Mouse (Mus musculus) kidney, adult 9 months (tissue): ENCODE measurements around the gene Gm6583.

Source experiments
- DNase-seq: peaks from one replicate; pipeline ENCODE4 v3.0.0; 2022

Gene Gm6583

DNA sequence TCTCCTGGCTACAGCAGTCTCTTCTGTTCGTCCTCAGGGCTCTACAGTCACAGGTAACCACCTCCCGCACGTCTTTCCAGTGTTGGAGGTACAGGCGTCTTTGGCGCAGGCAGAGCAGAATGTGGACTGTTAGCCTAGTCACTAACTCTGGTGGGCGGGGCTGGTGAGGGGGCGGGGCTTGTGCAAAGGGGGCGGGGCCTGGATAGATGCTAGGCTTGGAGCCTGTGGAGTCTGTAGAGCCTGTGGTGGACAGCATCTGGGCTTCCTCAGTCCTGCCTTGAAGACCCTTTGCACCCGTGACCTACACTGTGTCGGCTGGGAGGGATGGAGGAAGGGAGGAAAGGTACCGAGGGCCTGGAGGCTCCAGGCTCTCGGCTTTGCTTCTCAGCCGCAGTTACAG is at the start of gene Gm6583:
Gene Gm6583, minus strand, starts transcription at position 124 of the 400 bp plus-strand sequence.
- DNase-seq, result no peak

DNA sequence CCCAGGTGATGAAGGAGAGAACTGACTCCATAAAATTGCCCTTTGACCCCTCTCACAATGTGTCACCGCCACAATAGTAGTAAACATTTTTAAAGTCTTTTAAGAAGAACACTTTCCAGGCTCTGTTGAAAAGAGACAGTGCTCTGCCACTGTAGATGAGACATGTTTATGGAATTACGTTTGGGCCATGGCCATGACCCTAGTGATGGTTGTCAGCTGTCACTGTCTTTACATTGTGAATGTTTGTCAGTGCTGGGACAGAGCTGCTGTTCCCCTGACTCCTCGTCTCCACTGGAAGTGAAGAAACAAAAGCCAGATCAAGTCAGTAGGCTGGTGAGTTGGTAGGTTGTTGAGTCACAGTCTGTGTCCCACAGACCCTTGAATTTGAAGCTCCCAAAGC is 46.6 kb upstream of the Gm6583 start:
- DNase-seq, result no peak

DNA sequence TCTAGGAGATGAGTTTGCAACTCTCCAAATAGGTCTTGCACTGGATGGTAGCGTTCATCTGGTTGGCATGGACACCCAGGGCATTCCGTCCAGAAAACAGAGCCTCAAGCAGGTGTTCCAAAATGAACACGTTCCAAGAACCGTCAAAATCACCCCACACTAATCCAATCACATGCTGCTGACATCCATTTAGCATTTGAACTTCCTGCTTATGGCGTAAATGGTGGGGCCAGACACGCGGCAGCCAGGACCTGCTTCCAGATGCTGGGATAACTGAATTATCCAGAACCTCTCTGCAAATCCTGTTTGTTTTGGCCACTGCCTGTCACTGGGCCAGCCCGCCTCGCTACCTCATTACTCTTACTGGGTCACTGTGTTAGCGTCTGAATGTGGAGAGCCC is 43.5 kb upstream of the Gm6583 start:
- DNase-seq, result no peak

- DNase-seq, result no peak
These were observed 40.2 kb upstream of the Gm6583 start for GRCm38 (mm10) chr5:112396066-112396465.

GRCm38 (mm10) chr5:112394779-112395443 is 39.1 kb upstream of the Gm6583 start, which contains the start of gene Asphd2:
Gene Asphd2, minus strand, starts transcription at chr5:112394866.
- DNase-seq, result no peak

- no peak for DNase-seq
These were observed 38.6 kb upstream of the Gm6583 start for GRCm38 (mm10) chr5:112394415-112394763.

GRCm38 (mm10) chr5:112393741-112394414 is 38.0 kb upstream of the Gm6583 start:
- DNase-seq, result no peak

- DNase-seq, result no peak
These were observed 36.0 kb upstream of the Gm6583 start for GRCm38 (mm10) chr5:112391676-112392323.

- no peak for DNase-seq
These were observed 35.2 kb upstream of the Gm6583 start for GRCm38 (mm10) chr5:112391002-112391401.

GRCm38 (mm10) chr5:112389352-112389751 is 33.5 kb upstream of the Gm6583 start:
- no peak for DNase-seq

- DNase-seq, result no peak
These were observed 30.1 kb upstream of the Gm6583 start for GRCm38 (mm10) chr5:112385973-112386372.

DNA sequence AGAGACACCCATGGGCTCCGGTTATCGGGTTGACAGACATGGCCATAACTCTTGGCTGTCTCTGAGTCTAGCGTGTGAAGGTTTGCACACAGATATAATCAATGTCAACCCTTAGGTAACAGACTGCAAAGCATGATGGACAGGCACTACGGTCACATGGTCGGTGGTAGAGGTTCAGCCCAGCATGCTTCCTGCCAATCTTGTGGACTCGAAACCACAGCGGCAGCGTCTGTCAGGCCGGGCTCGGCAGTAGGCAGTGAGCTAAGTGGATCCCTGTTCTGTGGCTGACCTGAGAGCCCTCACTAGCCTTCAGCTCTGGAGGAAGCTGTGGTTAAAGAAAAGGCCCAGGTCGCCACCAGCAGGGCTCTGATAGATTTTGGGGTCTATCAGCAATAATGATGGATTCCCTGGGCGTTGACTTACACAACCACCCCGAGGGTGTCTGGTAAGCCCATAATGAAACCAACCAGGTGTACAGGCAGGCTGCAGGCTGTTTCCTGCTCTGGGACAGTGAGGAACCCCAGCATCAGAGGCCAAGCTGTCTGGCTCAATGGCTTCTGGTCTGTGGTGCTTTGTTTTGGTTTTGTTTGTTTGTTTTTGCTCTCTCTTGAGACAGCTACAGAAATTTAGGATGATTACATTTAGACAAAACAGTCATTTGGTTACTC is 29.1 kb upstream of the Gm6583 start:
- no peak for DNase-seq

DNA sequence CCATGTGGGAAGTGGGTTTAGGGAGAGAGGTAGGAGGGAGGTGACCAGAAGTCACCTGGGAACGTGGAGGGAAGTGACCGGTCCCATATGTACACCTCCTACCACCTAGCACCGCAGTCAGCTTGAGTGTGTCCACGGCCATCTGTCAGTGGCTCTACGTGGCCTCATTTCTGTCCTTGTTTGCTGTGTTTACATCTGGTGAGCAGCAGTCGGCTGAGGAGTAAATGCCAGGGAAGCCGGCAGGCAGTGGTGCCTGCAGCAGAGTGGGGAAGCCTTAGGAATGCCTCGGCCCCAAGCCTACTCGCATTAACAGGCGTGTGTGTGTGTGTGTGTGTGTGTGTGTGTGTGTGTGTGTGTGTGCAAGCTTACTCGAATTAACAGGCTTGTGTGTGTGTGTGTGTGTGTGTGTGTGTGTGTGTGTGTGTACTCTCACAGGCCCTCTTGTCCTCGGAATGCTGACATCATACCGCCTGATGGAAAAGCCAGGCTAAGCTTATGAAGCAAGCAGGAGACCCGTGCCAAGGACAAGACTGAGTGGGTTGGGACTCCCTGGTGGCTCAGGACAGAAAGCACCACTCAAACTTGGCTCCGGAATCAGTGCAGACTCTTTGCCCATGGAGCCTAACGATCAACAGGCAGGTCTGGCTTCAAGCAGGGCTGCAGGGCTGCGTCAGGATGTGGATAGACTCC is 27.0 kb upstream of the Gm6583 start:
- no peak for DNase-seq

DNA sequence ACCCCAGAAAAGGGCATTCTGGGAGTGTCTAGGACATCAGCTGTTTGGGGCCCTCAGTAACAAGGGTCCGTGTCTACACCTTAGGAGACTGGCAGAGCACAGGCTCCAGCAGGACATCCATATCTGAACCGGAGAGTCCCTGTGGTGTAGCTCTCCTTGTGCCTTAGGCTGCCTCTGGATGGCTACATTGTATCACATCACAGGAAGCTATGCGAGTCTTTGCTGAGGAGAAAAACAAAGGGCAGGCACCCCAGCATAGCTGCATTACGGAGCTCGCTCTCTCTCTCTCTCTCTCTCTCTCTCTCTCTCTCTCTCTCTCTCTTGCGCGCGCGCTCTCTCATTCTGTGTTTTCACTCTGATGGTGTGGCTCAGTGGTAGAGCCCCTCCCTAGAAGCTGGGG is 26.2 kb upstream of the Gm6583 start:
- DNase-seq, result no peak

DNA sequence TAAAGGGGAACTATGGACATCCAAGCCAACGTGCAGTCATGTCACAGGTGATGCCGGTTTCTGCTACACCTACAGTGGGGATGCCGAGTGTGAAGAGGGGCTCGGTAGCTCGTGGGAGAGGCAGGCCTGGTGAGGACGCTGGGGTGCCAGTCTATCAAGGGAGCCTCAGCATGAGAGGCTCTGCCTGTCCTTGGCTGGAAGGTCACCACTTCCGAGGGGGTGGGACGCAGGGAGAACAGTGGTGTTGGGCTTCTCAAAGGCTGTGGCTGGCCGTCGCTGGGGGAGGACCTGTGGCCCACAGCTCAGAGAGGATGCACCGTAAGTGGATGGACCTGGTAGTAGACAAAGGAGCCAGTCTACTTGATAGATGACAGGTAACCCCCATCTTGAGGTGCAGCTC is 25.3 kb upstream of the Gm6583 start:
- no peak for DNase-seq

DNA sequence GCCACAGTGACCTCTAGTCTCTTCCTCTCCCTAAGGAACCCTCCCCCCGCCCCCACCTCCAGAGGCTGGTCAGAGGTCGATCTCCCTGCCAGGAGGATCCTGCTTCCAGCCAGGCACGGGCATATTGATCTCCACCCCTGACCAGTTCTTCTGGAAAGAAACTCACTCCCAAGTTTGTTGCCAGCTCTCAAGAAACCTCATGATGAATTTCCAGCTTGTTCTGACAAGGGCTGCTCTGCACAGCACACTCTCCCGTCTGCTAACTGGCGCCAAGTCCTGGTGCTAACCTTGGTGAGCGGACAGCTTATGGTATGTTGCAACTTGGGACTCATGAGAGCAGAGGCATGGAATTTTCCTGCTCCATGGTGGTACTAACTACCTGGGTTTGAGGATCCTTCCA is 22.9 kb upstream of the Gm6583 start:
- DNase-seq, result no peak

- DNase-seq, result no peak
These were observed 21.5 kb upstream of the Gm6583 start for GRCm38 (mm10) chr5:112377380-112377779.

DNA sequence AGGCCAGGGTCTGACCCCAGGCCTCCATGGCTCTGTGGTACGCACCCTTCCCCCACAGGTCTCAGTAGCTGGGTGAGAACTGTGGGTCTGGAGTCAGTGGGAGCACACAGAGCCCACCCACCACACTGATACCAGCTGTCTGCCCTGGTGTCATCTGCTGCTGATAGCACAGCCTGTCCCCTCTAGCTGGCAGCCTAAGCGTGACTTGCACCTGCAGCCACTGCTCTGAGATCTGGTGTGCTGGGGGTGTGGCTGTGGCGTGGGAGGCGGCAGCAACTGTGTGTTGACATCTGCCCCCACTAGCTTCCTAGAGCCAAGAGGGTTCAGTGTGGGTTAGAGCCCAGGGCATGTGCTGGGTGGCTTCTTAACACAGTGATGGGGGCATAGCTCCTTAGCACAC is 20.3 kb upstream of the Gm6583 start:
- DNase-seq, result no peak

DNA sequence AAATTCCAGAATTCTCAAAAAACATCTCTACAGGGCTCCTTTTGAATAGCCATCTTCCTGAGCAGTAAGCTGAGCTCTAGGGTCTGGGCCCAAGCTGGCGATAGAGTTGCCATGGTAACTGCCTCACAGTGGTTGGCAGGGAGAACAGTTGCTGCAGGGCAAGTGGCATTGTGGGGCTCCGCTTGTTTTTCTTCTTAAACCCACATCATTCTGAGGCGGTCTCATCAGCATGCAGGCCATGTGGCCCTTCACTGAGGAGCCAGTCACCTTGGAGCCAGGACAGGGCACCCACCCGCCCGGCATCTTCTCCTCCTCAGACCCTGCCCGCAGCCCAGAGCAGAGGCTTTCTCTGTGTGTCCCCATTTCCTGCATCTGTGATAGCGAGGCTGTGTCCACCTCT is 16.1 kb upstream of the Gm6583 start:
- no peak for DNase-seq

GRCm38 (mm10) chr5:112370236-112370813 is 14.5 kb upstream of the Gm6583 start:
- no peak for DNase-seq

GRCm38 (mm10) chr5:112369326-112369725 is 13.5 kb upstream of the Gm6583 start:
- DNase-seq, result no peak

- DNase-seq, result no peak
These were observed 12.8 kb upstream of the Gm6583 start for GRCm38 (mm10) chr5:112368666-112369065.

DNA sequence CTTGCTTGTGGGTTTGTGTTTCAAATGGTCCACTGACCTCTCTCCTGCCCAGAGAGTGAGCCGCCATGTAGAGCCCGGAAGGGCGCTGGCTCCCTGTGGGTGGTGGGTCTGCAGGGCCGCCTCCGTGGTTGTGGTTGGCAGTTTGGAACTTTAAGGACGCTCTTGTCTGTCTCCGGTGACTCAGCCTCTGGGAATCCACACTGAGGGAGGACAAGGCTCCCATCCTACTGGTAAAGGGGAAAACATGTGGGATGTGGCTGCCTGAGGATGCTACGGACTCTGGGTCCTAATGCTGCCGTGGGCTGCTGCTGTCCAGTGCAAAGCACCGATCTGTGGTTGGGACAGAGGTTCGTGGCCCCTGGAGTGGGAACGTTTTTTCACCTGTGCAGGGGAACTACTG is 12.1 kb upstream of the Gm6583 start:
- DNase-seq, result no peak
